Mouse (Mus musculus): ENCODE measurements around the gene Csrnp3. TPM values are rescaled to one million over a fixed set of nuclear protein-coding genes. Genes with fewer than 3 reads are reported as not detected.
A peak's percentile ranks its signal among the peaks of the same experiment; 100 is the strongest.

Csrnp3 gene
- polyA plus RNA-seq, 1 experiment from 2014 or later, result 3.1 TPM

- Histone ChIP-seq H3K4me1 (ENCODE audit: control insufficient read depth, insufficient read depth, low read length) (no peaks in the 10 kb centered on the region), H3K27ac (replicated peaks; ENCODE audit: low read depth, low read length) (no peak overlapping the region), H3K36me3 (ENCODE audit: control insufficient read depth, insufficient read depth, low read length) (no peaks in the 10 kb centered on the region), H3K9me3 (ENCODE audit: control insufficient read depth, low read length) (no peaks in the 10 kb centered on the region), H3K4me3 (ENCODE audit: low read depth, low read length) (no peak overlapping the region), H3K27me3 (replicated peaks; ENCODE audit: control insufficient read depth, insufficient read depth, low read length) (no peaks in the 10 kb centered on the region), H3K4me2 (ENCODE audit: low read depth, low read length) (no peak overlapping the region), H3K9ac (ENCODE audit: low read depth, low read length) (no peak overlapping the region)
- 29% methylated on average over 5 of the region's 5 CpGs for WGBS
- DNase-seq (ENCODE audit: low spot score), result peak; percentile 34
- peak; percentile 78; the same call in 1 of the 2 replicates for ATAC-seq (ENCODE audit: low read depth)
Measured at GRCm38 (mm10) chr2:66028812-66029211, 183.2 kb downstream of the Csrnp3 start.

- Histone ChIP-seq H3K27ac (replicated peaks; ENCODE audit: low read depth, low read length) (no peak overlapping the region), H3K27me3 (replicated peaks; ENCODE audit: control insufficient read depth, insufficient read depth, low read length) (no peaks in the 10 kb centered on the region), H3K4me2 (ENCODE audit: low read depth, low read length) (no peak overlapping the region), H3K4me3 (ENCODE audit: low read depth, low read length) (no peak overlapping the region), H3K4me1 (ENCODE audit: control insufficient read depth, insufficient read depth, low read length) (no peaks in the 10 kb centered on the region), H3K9me3 (ENCODE audit: control insufficient read depth, low read length) (no peaks in the 10 kb centered on the region), H3K36me3 (ENCODE audit: control insufficient read depth, insufficient read depth, low read length) (no peaks in the 10 kb centered on the region), H3K9ac (ENCODE audit: low read depth, low read length) (no peak overlapping the region)
- 66% methylated on average over 9 of the region's 9 CpGs for WGBS
- ATAC-seq (ENCODE audit: low read depth) (peak; percentile 87), DNase-seq (ENCODE audit: low spot score) (peak; percentile 63)
Measured at GRCm38 (mm10) chr2:66034907-66035679, 189.5 kb downstream of the Csrnp3 start.

DNA sequence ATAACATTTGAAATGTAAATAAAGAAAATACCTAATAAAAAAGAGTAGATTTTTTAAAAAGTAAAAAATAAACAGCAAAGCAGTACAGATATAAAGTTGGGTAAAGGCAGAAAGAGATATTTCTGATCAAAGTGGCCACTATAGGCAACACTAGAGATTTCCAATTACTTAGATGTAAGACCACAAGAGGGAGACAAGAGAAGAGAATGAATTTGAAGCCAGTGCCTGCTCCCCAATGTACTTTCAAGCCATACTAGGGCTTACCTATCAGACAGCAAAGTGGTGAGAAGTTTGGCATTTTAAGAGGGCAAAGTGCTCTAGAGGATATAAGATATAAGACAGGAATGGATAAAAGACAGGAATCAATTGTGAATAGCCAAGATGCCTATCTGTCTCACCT lies 195.0 kb downstream of the Csrnp3 start:
- Histone ChIP-seq H3K4me2 (ENCODE audit: low read depth, low read length) (no peak overlapping the region), H3K9ac (ENCODE audit: low read depth, low read length) (no peak overlapping the region), H3K36me3 (ENCODE audit: control insufficient read depth, insufficient read depth, low read length) (no peaks in the 10 kb centered on the region), H3K27ac (replicated peaks; ENCODE audit: low read depth, low read length) (no peak overlapping the region), H3K27me3 (replicated peaks; ENCODE audit: control insufficient read depth, insufficient read depth, low read length) (no peaks in the 10 kb centered on the region), H3K4me1 (ENCODE audit: control insufficient read depth, insufficient read depth, low read length) (no peaks in the 10 kb centered on the region), H3K4me3 (ENCODE audit: low read depth, low read length) (no peak overlapping the region), H3K9me3 (ENCODE audit: control insufficient read depth, low read length) (no peaks in the 10 kb centered on the region)
- ATAC-seq (ENCODE audit: low read depth) (no peak), DNase-seq (ENCODE audit: low spot score) (no peak)

GRCm38 (mm10) chr2:66041203-66041916 lies 195.8 kb downstream of the Csrnp3 start:
- Histone ChIP-seq H3K4me2 (ENCODE audit: low read depth, low read length) (no peak overlapping the region; the same call in 1 of the 2 replicates), H3K4me1 (ENCODE audit: control insufficient read depth, insufficient read depth, low read length) (no peaks in the 10 kb centered on the region), H3K4me3 (ENCODE audit: low read depth, low read length) (no peak overlapping the region), H3K9me3 (ENCODE audit: control insufficient read depth, low read length) (no peaks in the 10 kb centered on the region), H3K27ac (replicated peaks; ENCODE audit: low read depth, low read length) (no peak overlapping the region), H3K36me3 (ENCODE audit: control insufficient read depth, insufficient read depth, low read length) (no peaks in the 10 kb centered on the region), H3K27me3 (replicated peaks; ENCODE audit: control insufficient read depth, insufficient read depth, low read length) (no peaks in the 10 kb centered on the region), H3K9ac (ENCODE audit: low read depth, low read length) (no peak overlapping the region)
- ATAC-seq (ENCODE audit: low read depth) (peak; percentile 20), DNase-seq (ENCODE audit: low spot score) (peak; percentile 34)
- 79% methylated on average over 21 of the region's 21 CpGs for WGBS

DNA sequence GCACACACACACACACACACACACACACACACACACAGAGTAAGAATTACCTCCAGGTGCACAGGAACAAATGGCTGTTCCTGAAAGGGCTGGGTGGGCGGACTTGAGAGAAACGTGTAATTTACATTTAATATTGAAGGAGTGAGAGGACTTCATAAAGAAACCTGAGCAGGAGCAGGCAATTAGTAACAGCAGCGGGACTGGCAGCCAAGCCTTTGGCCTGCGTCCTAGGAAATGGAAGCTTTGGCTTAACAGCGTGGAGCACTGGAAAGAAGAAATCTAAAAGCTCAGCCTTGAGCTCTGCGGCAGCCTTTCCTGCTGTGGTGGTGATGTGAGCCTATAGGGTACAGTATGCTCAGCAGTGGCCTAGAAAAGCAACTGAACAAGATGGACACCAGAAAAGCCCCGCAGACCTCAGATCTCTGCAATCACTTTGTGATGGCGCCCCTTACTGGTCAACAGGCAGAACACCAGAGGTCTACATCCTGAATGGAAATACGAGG lies 196.4 kb downstream of the Csrnp3 start:
- DNase-seq (ENCODE audit: low spot score) (peak; percentile 79), ATAC-seq (ENCODE audit: low read depth) (peak; percentile 91)
- H3K27ac ChIP-seq (replicated peaks; ENCODE audit: low read depth, low read length), result no peak overlapping the region; the same call in 1 of the 2 replicates
- peak overlapping the region; percentile 5; the same call in 1 of the 2 replicates for H3K4me2 ChIP-seq (ENCODE audit: low read depth, low read length)
- 49% methylated on average over 9 of the region's 9 CpGs for WGBS
- no peaks in the 10 kb centered on the region for H3K36me3 ChIP-seq (ENCODE audit: control insufficient read depth, insufficient read depth, low read length)
- H3K9me3 ChIP-seq (ENCODE audit: control insufficient read depth, low read length), result no peaks in the 10 kb centered on the region
- no peak overlapping the region for H3K4me3 ChIP-seq (ENCODE audit: low read depth, low read length)
- no peaks in the 10 kb centered on the region for H3K27me3 ChIP-seq (replicated peaks; ENCODE audit: control insufficient read depth, insufficient read depth, low read length)
- H3K9ac ChIP-seq (ENCODE audit: low read depth, low read length), result no peak overlapping the region
- H3K4me1 ChIP-seq (ENCODE audit: control insufficient read depth, insufficient read depth, low read length), result no peaks in the 10 kb centered on the region

- Histone ChIP-seq H3K4me1 (ENCODE audit: control insufficient read depth, insufficient read depth, low read length) (no peaks in the 10 kb centered on the region), H3K27me3 (replicated peaks; ENCODE audit: control insufficient read depth, insufficient read depth, low read length) (no peaks in the 10 kb centered on the region), H3K27ac (replicated peaks; ENCODE audit: low read depth, low read length) (no peak overlapping the region), H3K9ac (ENCODE audit: low read depth, low read length) (no peak overlapping the region), H3K36me3 (ENCODE audit: control insufficient read depth, insufficient read depth, low read length) (no peaks in the 10 kb centered on the region), H3K9me3 (ENCODE audit: control insufficient read depth, low read length) (no peaks in the 10 kb centered on the region), H3K4me3 (ENCODE audit: low read depth, low read length) (no peak overlapping the region), H3K4me2 (ENCODE audit: low read depth, low read length) (no peak overlapping the region)
- WGBS, result 58% methylated on average over 17 of the region's 17 CpGs
- ATAC-seq (ENCODE audit: low read depth) (peak; percentile 51; the same call in 1 of the 2 replicates), DNase-seq (ENCODE audit: low spot score) (peak; percentile 72)
Measured at GRCm38 (mm10) chr2:66043441-66044404, 198.2 kb downstream of the Csrnp3 start.

DNA sequence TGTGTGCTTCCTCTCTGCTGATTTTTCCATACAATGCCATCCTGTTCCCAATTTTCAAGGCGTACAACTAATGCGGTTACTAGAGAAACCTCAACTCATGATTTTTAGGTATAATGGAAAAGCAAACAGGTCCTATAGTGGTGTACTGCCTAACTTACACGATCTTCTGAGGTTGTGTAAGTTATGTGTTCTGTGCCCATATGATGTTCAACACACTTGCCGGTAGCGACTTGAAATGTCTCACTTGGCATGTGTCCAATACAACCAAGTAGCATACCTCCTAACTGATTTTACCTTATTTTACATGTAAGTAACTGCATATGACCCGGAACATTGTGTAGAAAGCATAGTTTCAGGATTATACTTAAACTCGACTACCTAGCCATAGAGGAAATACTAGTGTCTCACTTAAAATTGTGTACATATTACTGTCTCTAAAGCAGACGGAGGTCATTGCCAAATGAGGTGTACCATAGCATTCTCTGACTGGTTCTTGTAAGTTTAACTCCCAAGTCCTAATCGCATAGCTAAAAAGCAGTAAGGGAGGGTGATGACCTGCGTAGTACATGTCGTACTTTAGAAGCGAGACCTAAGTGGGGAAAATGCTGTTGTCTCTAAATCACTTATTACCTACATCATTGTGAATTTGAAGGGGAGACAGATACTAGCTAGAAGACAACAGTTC lies 199.0 kb downstream of the Csrnp3 start:
- WGBS, result 88% methylated on average over 12 of the region's 12 CpGs
- no peaks in the 10 kb centered on the region for H3K27me3 ChIP-seq (replicated peaks; ENCODE audit: control insufficient read depth, insufficient read depth, low read length)

More for the DNA sequence above, 199.0 kb downstream of the Csrnp3 start:
- DNase-seq (ENCODE audit: low spot score) (no peak), ATAC-seq (ENCODE audit: low read depth) (no peak)
- Histone ChIP-seq H3K27ac (replicated peaks; ENCODE audit: low read depth, low read length) (no peak overlapping the region), H3K4me3 (ENCODE audit: low read depth, low read length) (no peak overlapping the region), H3K9ac (ENCODE audit: low read depth, low read length) (no peak overlapping the region), H3K4me1 (ENCODE audit: control insufficient read depth, insufficient read depth, low read length) (no peaks in the 10 kb centered on the region), H3K4me2 (ENCODE audit: low read depth, low read length) (no peak overlapping the region), H3K9me3 (ENCODE audit: control insufficient read depth, low read length) (no peaks in the 10 kb centered on the region), H3K36me3 (ENCODE audit: control insufficient read depth, insufficient read depth, low read length) (no peaks in the 10 kb centered on the region)

Data from embryonic facial prominence, embryonic 14.5 days (tissue).